Mouse (Mus musculus): ENCODE data around the gene Ccdc88c.

Ccdc88c gene

DNA sequence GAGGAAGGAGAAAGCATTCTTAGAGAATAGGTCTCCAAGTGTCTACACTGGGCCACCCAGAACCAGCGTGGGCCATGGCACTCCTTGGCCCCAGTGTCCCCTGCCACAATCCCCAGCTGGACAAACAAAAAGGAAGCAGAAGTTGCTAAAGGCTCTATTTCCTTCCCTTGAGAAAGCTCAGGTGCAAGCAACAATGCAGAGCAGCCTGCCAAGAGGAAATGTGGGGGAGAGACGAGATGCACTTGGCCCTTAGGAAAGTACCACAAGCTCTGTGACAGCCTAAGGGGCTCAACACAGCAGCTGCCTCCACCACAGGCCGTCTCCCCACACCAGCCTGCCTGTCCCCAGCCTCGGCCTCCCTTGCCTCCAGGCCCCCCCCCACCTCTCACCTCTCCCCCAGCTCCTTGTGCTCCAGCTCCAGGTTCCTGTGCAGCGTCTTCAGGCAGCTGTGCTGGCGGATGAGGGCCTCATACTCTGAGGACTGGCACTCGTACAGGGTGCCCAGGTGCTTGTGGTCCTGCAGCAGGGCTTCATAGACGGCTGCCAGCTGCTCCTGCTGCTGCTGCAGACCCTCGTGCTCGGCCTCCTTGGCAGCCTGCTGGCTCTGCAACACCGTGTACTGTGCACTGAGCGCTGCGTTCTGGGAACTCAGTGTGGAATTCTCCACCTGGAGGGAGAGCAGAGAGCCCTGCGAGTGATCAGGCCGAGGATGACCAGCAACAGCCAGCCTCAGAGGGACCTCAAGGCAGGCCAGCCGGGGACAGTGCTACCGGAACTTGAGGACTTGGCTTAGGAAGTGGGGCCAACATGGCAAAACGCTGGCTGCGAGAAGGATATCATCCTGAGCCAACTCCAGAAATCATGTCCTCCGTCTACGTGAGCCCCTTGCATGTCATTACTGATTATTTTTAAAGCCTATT is 91.2 kb downstream of the Ccdc88c start:
- no peak for DNase-seq (ENCODE audit: extremely low spot score, low read depth, low spot score)

- DNase-seq (ENCODE audit: extremely low spot score, low read depth, low spot score): no peak
These were observed 92.1 kb downstream of the Ccdc88c start for GRCm38 (mm10) chr12:100936737-100937136.

GRCm38 (mm10) chr12:100936116-100936515 is 92.7 kb downstream of the Ccdc88c start:
- peak; percentile 47 for DNase-seq (ENCODE audit: extremely low spot score, low read depth, low spot score)

GRCm38 (mm10) chr12:100934796-100935195 is 94.1 kb downstream of the Ccdc88c start:
- no peak for DNase-seq (ENCODE audit: extremely low spot score, low read depth, low spot score)

DNA sequence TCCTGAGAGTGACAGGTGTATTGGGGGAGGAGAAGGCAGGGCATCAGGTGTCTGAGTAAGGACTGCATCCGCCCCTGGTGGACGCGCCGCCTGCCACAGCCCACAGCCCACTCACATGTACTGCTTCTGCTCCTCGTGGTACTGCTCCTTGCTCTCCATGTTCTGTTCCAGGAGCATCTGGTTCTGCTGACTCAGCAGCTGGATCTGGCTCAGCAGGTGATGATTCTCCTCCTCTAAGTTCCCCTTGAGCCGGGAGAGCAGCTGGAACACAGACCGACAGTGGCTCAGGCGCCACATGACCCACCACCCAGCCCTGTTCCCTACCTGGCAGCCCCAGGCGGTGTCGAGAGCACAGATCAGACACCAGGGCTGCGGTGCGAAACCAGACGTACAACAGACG is 97.2 kb downstream of the Ccdc88c start:
- no peak for DNase-seq (ENCODE audit: extremely low spot score, low read depth, low spot score)

GRCm38 (mm10) chr12:100928286-100928685 is 100.6 kb downstream of the Ccdc88c start:
- no peak for DNase-seq (ENCODE audit: extremely low spot score, low read depth, low spot score)

DNA sequence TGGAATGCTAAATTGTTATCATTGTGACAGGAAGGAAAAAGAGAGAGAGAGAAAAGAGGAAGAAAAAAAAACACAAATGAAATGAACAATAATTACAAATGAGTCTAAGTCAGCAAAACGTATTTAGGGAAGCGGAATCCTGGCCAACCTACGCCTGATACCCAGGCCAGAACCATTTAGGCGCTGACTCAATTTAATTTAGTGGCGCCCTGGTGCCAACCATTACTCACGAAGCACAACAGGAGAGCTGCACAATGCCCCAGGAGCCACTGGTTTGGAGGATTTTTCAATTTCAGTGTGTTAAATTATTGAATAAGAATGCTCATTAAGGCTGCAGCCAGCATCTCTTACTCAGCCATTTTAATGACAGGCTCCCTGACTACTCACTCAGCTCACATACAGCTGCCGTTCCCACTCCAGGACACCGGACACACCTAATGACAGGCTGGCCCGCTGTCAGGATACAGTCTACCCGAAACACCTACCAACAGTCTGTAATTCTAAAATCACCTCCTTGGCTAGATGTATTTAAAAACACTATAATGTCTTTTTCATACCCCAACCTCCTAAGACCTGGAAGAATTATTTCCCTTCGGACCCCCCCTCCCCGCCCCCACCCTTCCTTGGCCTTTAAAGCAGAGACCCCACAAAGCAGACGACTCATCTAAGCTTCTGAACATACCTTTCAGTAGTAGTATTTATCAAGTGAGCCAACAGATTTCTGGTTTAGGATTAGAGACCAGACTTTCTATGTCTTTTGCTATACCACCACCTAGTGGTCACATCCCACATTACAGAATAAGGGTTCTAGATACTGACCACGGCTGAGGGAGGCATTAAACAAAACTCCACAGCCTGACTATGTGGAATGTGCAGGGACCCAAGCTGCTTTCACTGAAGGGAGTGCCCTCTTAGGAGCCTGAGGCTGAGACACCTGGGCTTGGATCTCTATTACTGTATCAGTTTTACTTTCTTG is 102.9 kb downstream of the Ccdc88c start:
- peak; percentile 90 for DNase-seq (ENCODE audit: extremely low spot score, low read depth, low spot score)

DNA sequence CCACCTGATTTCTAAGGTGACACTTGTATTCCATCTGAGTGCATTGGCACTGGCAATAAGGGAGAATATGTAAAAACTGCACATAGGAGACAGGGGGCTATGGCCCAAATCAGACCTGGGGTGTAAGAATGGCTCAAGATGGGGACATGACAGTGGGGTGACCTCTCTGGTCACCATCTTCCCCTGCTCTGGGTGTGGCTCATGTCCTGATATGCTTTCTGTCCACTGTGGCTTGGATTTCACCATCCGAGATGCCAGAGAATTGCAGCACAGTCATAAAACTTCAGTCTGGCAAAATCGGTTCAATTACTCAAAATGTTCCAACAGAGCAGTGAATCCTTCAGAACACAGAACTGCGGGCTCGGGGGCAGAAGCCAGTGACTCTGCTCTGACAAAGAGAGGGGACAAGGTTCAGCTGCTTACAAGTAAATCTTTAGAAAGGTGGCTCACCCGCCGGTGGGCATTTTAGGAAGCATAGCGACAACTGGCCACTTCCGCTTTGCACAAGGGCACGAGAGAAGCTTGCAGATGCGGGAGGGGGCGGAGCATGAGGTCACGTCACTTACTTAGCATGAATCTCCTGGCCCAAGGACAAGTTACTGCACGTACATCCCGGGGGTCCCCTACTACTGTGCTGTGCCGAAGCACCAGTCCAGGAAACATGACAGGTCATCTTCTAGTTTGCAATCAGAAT is 104.1 kb downstream of the Ccdc88c start:
- DNase-seq (ENCODE audit: extremely low spot score, low read depth, low spot score): no peak

- DNase-seq (ENCODE audit: extremely low spot score, low read depth, low spot score): no peak
These were observed 118.1 kb downstream of the Ccdc88c start for GRCm38 (mm10) chr12:100910731-100911130.

GRCm38 (mm10) chr12:100909765-100910164 is 119.1 kb downstream of the Ccdc88c start:
- no peak for DNase-seq (ENCODE audit: extremely low spot score, low read depth, low spot score)

DNA sequence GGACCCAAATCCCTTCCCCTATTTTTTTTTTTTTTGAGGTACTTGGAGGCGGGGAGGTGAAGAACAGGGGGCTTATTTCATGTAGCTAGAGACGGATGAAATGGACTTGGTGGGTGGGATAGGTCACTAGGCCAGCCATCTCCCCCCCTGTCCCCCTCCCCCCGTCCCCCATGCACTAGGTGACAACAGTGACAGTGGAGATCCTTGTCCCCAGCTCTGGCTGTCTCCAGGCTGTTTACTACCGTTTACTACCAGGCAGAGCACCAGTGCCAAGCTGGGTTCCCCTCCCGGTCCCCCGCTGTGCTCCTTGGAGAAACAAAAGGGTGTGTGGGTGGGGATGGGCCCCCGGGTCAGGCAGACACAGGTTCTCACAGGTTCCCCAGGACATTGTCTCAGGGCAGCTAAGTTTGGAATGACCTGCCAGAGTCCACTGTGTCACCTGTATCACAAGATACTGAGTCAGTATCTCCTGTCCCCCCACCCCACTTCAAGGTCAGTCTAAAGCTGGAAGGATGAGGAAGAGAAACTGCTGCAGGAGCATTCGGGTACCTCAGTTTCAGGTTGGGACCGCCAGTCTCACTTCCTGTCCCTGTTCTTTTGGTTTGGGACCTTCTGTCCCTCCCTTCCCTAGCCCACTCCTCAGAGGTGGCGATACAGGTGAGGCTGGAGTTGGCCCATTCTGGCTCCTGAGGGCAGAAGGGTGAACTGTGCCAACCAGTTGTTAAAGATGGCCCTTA is 120.4 kb downstream of the Ccdc88c start:
- DNase-seq (ENCODE audit: extremely low spot score, low read depth, low spot score): no peak

DNA sequence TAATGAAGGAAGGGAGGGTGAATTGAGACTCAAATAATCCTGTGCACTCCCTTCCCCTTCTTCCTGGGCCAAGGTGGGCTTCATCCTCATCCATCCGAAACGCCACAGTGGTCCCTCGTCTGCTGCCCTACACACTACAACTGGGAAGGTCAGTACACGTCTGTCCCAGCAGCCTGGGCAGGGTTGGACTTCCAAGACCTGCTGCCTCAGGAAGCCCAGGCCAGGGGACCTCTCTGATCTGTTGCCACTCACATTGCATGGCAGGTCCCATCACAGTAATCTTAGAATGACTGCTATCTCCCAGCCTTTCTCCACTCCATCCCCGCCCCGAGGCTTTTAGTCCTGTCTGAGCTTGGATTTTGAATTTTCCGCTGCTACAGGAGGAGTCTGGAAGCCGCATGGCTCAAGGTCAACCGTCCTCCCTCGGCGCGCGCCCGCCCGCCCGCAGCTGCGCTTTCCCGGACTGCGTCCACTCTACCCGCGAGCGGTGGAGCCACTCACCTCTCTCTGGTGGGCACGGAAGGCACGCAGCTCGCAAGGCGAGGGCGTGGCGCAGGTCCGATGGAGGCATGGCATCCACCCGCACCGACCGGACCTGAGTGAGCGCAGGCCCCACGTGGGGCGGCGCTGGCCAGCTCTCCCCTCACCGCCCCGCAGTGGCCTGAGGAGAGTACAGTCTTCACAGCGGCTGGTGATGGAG is 121.1 kb downstream of the Ccdc88c start, which contains the start of gene Gpr68:
Gene Gpr68 (minus strand): TSS at position 601 of the 700 bp plus-strand sequence.
- DNase-seq (ENCODE audit: extremely low spot score, low read depth, low spot score): no peak

DNA sequence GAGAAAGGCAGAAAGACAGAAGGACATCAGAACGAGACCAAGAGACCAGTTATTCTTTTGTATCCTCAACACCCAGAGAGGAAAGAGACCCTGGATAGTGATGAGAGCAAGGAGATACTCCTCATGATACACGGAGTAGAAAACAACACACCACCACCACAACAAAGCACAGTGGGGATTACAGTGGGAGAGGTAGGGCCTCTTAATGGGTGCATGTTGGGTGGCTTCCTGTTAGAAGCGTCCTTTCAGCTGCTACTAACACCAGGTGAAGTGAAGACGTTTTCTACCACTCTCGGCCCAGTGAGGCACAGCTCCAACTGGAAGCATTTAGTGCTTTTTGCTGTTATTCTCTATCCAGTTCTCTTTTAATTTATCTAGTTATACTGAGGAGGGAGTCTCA is 122.0 kb downstream of the Ccdc88c start:
- no peak for DNase-seq (ENCODE audit: extremely low spot score, low read depth, low spot score)

DNA sequence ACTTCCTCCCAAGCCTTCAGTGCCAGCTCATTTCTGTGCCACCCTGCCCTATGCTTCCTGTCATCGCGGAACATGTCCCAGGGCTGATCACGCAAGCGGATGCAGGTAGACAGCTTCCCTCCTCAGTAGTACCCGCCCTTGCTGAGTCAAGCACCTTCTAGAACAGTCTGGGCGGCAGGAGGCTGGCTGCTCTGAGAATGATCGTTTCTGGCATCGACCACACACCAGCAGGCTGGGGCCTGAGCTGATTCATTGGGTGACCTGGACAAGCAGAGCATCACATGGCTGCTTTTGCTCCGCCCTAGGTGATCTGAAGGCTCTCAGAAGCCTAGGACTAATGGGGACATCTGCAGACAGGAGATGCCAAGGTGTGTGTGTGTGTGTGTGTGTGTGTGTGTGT is 125.1 kb downstream of the Ccdc88c start:
- no peak for DNase-seq (ENCODE audit: extremely low spot score, low read depth, low spot score)

GRCm38 (mm10) chr12:100901386-100901785 is 127.5 kb downstream of the Ccdc88c start:
- no peak for DNase-seq (ENCODE audit: extremely low spot score, low read depth, low spot score)

DNA sequence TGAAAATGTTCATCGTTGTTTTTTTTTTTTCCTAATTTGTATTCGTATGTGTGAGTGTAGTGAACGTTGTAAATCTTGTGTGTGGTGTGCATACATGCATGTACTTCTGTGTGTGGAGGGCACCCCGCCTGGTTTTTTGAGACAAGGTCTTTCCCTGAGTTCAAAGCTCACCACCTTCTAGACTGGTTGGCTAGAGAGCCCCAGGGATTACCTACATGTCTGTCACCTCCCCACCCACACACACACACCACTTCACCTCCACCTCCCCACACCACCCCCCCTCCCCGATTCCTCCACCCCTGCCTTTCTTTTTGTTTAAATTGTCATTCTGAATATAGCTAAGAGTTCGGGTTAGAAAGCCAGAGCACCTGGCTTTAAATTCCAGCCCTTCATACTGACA is 128.0 kb downstream of the Ccdc88c start:
- DNase-seq (ENCODE audit: extremely low spot score, low read depth, low spot score): no peak

- DNase-seq (ENCODE audit: extremely low spot score, low read depth, low spot score): no peak
These were observed 129.7 kb downstream of the Ccdc88c start for GRCm38 (mm10) chr12:100899111-100899640.

DNA sequence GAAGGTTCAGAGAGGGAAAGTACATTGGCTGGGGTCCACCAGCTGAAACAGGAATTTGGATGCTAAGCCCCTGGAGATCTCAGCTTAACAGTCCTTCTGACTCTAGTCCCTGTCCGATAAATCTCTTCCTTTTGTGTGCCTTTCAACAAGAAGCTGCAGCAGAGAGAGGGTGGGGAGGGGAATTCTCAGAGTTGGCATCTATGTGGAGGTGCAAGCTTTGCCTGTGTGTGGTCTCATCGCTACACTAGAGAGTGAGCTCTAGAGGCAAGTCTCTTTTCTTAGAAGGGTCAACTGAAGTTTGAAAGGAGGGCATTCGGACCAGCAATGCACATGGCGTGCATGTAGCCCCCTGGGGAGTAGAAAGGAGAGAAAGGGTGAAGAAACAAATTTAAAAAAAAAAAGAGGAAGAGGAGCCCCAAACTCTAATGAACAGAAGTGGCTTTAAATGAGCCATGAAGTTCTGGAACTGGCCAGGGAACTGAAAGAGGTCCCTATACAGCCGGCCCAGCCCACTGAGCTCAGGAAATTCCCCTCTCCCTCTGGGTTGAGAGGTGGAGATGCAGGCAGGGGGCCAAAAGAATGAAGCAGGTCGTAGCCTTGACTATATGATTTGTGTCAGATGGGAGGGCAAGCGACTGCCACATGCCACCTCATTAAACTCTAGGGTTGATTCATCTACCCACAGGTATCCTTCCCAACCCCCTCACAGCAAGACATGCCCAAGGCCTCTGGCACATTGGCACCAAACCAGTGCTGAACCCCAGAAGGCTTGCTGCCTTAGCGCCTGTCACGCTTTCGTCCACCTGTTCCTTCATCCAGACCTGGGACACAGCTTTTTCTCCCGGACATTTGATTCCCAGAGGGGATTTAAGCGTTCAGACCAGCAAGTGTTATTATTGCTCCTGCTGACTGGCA is 130.9 kb downstream of the Ccdc88c start:
- DNase-seq (ENCODE audit: extremely low spot score, low read depth, low spot score): no peak
